Mouse (Mus musculus) T-helper 2 cell (primary cell): ENCODE measurements around the gene Tgfbr1.
"Not testable (repeated sequence)": the region's sequence is repeated elsewhere in the genome, so short reads cannot be mapped to it uniquely, and the experiment has no call there.

Source experiments
- in situ Hi-C: fragments of 300-600 bp; cut with MboI, MseI; formaldehyde crosslinking; loops from one replicate; pipeline ENCODE4 v1.15.1; 2025; ENCODE audit warnings: high pct_unique_total_duplicates

Gene Tgfbr1

DNA sequence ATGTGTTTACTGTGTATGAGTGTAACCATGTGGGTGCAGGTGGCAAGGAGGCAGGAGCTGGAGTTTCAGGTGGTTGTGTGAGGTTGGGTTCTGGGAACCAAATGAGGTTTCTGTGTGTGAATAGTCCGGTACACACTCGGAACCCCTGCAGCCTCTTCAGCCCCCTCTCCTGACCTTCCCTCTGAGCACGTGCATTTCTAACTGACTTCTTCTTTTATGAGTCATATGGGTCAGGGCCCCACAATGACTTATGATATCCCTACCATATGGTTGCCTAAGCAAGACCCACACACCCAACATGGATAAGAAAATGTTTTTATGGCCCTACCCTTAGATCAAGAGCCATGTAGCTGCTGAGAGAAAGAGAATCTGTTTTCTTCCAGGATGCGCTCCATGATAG, 6.0 kb upstream of the Tgfbr1 start:
- in situ Hi-C loops: loop anchor here (5.0 kb wide), 1 partner anchor 95 kb away; no protein-coding TSS in a partner anchor

DNA sequence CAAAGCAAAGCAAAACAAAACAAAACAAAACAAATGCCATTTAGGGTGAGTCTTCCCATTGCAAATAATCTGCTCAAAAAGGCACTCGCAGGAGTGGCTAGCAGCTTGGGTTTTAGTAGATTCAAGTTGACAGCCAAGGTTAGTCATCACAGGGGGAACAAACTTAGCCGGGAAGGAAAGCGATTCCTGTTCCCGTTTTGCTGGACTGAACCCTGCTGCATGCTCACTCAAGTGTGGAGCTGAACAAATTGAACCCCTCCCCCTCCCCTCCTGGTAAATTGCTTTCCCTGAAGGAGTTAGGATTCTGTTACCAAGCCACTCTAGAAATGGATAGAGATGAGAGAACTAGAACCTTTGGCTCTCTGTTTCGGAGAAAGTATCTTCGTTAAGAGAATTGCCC, 3.3 kb upstream of the Tgfbr1 start:
- in situ Hi-C loops: loop anchor here (5.0 kb wide), 1 partner anchor 97 kb away; no protein-coding TSS in a partner anchor

DNA sequence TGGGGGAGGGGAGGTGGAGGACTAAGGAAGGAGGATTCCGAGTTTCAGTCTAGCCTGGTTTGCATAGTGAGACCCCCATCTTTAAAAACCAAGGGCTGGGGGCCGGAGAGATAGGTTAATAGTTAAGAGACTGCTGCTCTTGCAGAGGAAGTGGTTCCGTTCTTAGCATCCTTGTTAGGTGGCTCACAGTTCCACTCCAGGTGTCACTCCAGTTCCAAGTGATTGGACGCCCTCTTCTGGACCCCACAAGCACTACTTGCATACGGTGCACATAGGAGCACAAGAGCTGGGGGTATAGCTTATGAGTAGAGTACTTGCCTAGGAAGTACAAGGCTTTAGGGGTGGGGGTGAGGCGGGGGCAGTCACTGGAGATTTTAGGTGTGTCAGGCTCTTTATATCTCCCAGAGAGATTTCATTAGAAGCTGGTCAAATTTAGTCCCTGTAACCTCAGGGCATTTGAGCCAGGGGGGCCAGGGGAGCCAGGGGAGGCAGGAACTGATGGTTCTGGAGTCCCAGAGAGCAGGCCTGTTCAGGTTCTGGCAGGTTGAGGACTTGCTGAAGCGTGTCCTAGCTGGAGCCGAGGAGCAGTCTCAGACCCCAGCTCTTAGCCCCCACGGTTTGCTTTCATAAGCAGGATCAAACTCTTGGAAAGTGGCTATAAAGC, 1.5 kb upstream of the Tgfbr1 start:
- in situ Hi-C loops: no loop called here

DNA sequence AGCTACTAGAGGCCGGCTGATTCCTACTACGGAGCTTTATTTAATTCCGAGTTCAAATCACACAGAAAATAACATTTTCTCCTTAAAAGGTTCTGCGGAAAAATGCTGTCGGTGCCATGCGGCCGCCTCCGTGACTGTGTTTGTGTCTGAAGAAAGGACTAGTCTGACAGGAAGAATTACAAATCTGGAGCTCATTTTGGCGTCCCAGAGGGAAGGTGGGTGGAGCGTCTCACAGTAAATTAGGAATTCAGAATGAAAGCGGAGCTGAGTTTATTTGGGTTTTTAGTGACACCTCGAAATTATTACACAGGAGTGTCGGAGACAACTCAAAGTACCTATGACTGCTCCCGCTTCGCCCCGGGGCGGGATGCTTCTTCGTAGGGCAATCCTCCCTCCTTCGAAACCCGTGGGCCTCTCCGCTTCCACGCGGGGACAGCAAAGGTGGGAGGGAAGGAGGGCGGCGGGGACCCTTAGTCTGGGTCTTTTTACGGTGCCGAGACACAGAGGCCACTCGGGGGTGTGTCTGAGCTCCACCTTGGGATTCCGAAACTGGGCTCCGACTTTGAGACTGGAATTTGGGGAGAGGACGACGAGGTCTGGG, 861 bp upstream of the Tgfbr1 start:
- in situ Hi-C loops: no loop called here

DNA sequence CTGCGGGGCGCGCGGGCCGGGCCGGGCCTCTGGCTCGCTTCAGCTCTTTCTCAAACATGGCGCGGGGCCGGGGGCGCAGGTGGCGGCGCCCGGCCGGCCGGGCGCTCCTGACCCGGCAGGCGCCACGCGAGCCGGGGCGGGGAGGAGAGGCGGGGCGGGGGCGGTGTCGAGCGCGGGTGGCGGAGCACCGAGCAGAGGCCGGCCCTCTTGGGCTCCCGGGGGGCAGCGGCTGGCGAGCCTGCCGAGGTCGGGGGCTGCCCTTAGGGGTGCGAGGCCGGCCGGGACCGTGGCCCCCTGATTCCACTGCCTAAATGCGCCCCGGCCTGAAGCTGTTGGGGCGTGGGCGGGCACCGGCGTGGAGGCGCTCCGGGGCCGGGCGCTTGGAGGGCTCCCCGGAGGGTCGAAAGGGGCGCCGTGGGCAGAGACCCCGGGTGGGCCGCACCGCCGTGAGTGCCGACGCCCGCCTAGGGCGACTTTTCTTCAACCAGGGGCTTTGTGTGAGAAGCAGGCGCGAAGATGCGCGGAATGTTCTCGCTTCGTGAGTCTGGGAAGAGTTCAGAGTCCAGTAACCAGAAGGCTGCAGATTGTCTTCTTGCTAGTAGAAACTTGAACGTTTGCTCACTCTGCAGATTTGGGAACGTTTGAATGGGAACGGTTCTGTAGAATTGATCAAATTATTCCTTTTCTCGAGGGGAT, 542 bp downstream of the Tgfbr1 start:
- in situ Hi-C loops: no loop called here

DNA sequence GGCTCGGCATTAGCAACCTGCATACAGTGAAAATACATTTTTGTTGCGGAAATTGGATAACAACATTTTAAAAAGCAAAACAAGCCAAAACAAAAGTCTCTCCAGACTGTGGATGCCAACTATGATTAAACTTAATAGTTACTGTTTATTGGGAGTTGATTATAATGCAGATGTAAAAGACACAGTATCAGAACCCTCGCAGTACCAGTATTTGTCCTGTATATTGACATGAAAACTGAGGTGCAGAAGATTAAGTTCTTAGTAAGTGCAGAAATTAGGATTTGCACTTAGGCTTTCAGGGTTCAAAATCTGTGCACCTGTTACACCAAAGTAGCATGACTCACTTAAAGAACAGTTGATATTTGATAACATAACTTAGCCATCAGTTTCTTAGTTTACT, 1.3 kb downstream of the Tgfbr1 start:
- in situ Hi-C loops: no loop called here

DNA sequence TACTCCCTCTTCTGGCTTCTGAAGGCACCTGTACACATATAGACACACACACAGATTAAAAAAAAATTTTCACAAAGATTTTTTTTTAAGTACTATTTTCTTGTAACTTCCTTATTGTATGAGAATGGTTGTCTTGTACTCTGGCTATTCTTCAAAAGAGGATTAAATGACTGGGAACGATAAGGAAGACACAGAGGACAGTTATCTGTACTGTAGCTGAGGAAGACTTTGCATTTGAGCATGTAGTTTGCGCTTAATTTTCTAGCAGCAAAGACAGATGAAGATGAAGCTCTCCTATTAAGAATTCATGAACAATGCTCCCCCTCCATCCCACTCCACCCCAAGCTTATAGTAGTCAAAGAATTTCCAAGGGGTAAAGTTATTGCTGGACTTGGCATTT, 9.6 kb downstream of the Tgfbr1 start:
- in situ Hi-C loops: no loop called here

DNA sequence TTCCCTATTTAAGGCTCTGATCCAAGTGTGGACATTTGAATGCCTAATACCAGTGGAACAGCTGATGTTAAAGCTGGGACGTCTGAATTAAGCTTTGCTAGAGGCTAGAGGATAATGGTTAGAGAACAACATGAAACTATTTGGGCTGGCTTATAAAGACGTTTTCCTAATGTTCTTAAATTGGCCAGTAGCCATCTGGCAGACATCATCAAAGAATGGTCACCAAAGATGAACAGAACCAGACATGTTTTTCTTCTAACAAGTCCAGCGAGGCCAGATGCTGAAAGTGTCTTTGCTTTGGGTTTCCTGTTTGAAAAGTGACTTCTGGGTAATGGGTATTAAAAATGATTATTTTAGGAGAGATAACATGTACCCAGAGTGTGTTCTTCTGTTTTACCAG, 10.1 kb downstream of the Tgfbr1 start:
- in situ Hi-C loops: no loop called here

DNA sequence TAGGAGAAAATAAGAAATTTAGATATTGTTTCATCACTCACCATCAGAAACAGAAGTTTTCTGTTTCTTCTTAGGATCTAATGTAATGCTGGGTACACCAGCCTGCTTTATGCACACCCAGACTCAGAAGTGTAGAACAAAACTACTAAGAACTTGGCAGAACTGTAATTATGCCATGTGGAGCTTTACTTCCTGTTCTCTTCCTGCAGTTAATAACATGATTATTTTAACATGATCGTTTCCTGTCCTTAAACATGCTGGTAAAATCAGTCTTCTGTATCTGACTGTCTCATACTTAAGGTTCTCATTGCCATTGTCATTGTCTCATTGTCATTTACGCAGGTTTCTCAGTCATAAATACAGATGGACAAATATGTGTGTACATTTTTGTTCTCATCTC, 15.7 kb downstream of the Tgfbr1 start:
- in situ Hi-C loops: no loop called here

DNA sequence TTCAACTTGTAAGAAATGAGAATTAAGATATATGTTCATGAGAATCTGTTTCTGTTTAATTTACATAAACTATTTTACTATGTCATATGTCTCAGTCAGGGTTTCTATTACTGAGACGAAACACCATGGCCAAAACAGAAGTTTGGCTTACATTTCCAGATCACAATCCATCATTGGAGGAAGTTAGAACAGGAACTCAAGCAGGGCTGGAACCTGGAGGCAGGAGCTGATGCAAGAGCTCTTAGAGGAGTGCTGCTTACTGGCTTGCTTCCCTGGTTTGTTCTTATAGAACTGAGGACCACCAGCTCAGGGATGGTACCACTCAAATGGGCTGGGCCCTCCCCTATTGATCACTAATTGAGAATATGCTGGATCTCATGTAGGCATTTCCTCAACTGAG, 25.7 kb downstream of the Tgfbr1 start:
- in situ Hi-C loops: no loop called here

DNA sequence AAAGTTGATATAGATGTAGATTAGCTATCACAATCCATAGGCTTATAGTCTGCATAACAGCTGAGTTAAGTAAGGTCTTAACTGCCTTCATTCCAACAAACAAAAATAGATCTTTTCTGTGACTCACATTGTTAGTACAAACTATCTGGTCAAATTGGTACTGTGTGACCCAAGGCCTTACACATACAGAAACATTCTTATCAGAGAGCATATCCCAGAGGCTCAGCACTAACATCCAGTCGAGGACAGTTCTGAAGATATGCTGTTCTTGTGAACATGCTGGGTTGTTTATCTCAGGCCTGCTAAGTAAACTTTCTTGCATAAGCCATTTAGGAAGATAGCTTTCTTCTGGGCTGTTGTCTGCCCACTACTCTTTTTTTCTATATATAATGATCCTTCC, 29.4 kb downstream of the Tgfbr1 start:
- in situ Hi-C loops: no loop called here

DNA sequence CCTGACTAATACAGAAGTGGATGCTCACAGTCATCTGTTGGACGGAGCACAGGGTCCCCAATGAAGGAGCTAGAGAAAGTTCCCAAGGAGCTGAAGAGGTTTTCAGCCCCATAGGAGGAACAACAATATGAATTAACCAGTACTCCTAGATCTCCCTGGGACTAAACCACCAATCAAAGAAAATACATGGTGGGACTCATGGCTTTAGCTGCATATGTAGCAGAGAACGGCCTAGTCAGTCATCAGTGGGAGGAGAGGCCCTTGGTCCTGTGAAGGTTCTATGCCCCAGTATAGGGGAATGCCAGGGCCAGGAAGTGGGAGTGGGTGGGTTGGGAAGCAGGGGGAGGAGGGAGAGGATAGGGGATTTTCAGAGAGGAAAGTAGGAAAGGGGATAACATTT, 38.9 kb downstream of the Tgfbr1 start:
- in situ Hi-C loops: not testable (repeated sequence)

DNA sequence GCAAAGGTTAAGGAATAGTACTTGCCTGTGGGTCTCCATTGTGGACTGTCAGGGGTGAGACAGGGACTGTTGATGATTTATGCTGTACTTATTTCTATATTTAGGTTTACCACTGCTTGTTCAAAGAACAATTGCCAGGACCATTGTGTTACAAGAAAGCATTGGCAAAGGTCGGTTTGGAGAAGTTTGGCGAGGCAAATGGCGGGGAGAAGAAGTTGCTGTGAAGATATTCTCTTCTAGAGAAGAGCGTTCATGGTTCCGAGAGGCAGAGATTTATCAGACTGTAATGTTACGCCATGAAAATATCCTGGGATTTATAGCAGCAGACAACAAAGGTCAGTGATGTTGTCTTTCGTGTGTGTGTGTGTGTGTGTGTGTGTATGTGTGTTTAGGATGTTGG, 43.2 kb downstream of the Tgfbr1 start:
- in situ Hi-C loops: no loop called here

DNA sequence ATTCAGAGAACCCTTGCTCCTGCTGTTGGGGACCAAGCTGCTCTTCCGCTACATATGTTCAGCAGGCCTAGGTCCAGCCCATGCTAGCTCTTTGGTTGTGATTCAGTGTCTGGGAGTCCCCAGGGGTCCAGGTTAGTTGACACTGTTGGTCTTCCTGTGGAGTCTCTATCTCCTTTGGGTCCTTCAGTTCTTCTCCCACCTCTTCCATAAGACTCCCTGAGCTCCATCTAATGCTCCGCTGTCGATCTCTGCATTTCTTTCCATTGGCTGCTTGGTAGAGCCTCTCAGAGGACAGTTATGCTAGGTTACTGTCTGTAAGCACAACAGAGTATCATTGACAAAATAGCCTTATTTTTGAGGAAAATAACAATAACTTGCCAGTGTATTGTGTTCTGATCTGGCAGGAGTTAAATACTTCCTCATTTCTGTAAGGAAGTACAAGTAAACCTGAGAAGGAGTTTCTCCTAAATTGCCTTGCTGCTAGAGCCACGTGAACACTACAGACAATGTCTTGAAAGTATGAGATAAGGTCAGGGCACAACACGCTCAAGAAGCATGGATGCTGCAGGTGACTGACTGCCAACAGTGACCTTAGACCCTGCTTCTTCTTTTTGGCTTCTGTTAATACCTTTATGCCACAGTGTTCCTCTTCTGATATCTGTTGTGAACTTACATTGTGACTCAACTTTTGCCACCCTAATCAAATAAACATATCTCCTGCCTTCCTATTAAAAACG, 45.1 kb downstream of the Tgfbr1 start:
- in situ Hi-C loops: no loop called here

DNA sequence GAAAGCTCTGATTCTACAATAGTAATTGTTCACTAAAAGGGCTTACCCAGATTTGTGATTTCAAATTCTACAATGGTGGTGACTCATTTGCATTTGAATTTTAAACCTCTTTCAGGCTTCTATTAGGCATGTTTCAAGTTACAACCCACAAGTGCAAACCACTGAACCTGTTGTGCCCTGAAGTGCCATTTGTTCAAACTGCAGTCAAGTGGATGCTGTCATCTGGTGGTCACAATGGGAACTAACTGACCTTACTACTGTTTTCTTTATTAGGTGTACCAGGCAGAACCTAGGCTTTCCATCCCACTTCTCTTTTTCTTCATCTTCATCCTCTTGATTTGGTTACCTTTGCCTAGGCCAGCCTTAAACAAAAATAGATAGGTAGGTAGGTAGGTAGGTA, 46.8 kb downstream of the Tgfbr1 start:
- in situ Hi-C loops: no loop called here

DNA sequence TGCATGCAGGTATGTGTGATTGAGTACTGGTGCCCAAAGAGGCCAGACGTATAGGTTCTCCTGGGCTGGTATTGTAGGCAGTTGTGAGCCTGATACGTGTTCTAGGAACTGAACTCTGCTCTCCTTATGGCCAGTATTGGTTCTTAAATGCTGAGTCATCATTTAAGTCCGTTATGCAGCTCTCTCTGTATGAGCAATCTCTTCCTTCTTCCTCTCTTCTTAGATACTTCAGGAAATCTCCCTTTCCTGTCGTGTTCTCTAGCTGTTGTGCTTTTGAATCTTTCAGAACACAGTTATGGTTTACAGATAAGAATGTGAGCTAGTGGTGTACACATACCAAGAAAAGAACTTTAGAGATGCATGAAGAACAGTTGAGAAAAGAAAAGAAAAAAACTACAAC, 47.3 kb downstream of the Tgfbr1 start:
- in situ Hi-C loops: no loop called here

DNA sequence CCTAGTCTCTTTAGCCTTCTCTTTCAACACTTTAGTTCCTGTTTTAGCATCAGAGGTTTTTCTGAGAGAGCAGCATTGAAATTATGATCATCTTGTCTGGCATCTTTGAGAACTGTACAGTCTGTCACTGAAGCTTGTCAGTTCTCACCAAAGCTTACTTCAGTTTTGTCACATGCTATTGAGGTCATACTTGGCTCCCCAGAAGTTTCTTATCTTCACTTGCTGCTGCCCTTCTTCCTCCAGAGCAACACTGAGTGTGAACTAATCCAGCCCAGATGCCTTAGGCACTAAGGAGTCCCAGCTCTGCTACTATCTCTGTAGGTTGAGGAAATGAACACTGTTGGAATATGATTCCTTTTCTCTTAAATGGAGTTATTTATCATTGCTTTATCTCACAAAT, 49.2 kb downstream of the Tgfbr1 start:
- in situ Hi-C loops: no loop called here

DNA sequence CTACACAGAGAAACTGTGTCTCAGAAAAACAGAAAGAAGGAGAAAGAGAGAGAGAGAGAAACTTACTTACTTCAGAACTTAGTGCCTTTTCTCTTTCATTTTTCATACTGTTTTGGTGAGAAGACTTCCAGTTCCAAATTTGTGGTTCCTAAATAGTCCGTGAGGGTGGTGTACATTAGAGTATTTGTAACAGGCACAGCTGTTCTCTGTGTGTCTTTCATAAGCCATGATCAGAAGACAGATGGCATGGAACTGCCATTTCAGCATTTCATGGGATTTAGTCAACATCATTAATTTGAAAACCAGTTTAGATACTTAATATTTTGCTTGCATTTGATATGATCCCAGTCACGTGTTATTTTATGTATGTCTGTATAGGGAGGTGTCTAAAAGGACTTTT, 51.5 kb downstream of the Tgfbr1 start:
- in situ Hi-C loops: no loop called here

DNA sequence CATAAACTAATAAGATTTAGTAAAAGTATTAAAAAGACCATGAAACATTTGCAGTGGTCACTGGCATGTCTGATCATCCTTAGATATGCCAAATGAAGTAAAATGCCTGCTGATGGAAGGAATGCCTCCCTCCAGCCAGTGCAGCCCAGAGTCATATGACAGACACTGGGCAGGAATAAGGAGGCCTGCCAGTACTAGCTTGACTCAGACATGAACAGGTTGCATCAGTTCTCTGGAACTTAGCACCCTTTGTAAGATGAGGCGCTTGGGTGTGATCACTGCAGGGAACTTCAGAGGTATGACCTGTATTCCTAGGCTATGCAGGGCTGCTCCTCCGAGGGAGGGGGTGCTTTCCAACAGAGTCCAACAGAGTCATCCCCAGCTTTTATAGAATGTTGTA, 54.1 kb downstream of the Tgfbr1 start:
- in situ Hi-C loops: no loop called here

DNA sequence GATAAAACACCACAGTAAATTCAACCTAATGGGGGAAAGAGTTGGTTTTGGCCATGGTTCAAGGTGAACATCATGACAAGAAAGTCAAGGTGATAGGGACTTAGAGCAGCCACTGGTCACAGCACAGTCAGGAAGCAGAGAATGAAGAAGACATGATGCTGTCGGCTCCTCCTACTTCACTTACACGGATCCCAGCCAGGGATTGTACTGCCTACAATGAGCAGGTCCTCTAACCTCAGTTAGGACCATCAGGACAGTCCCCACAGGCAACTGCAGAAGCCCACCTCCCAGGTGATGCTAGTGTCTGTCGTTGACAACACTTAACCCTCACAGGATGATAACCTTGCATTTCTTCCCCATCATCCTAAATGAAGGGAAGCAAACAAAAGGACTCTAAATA, 64.8 kb downstream of the Tgfbr1 start:
- in situ Hi-C loops: no loop called here

DNA sequence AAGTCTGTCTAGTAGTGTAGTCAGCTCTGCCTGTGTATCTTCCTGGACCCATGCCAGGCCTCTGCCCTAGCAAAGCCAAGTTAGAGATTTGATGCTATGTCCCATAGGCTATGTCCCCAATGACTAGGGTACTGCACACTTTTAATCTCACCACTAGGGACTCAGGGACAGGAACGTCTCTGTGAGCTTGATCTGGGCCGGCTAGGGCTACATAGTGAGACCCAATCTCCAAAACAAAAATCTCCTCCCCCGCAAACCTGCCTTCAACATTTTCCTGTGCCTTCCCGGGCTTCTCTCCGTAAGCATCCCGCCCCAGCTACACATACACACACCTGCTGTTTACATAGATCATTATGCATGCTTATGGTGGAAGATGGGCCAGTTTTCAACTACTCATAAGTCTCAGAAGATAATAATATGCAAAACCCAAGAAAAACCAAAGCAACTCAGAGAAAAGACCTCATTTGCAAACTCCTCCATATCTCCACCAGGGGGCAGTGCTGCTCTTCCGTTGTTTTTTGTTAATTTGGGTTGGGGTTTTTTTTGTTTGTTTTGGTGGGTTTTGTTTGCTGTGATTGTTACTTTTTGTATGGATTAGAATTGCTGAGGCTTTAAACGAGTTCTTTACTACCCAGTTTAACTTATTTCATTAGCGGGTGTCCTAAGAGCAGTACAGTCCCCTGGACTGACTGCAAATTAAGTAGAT, 66.4 kb downstream of the Tgfbr1 start:
- in situ Hi-C loops: no loop called here

DNA sequence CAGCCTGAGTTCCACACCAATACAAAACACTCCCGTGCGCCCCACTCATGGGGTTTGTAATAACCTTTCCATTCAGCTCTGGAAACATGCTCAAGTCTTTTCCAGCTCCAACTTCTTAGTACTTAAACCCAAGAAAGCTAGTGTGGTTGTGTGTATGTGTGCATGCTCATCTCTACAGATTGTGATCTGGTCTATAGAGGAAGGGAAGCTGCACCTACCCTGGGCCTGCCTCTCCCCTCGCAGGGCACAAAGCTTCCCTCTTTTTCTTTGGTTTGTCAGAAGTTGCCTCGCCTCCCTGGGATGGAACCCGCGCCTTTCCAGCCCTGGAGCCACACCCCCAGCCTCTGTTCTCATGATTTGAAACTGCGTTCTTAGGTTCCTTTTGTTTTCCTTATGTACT, 67.2 kb downstream of the Tgfbr1 start:
- in situ Hi-C loops: no loop called here
